Mouse (Mus musculus): Measurements from ENCODE around the gene 4930438A08Rik.

The 4930438A08Rik gene

GRCm38 (mm10) chr11:58323570-58324340 lies 49.2 kb downstream of the 4930438A08Rik start:
- no peak for DNase-seq (ENCODE audit: low read depth, low spot score)

- no peak for DNase-seq (ENCODE audit: low read depth, low spot score)
These were observed 50.1 kb downstream of the 4930438A08Rik start for GRCm38 (mm10) chr11:58324614-58325229.

GRCm38 (mm10) chr11:58326781-58327180 lies 52.2 kb downstream of the 4930438A08Rik start:
- no peak for DNase-seq (ENCODE audit: low read depth, low spot score)

GRCm38 (mm10) chr11:58329906-58330275 lies 55.3 kb downstream of the 4930438A08Rik start:
- DNase-seq (ENCODE audit: low read depth, low spot score) = no peak

GRCm38 (mm10) chr11:58330276-58331148 lies 55.9 kb downstream of the 4930438A08Rik start, which contains the start of the genes Zfp672 and Sh3bp5l:
TSS of gene Zfp672 (minus strand) at chr11:58330339.
TSS of gene Sh3bp5l (plus strand) at chr11:58330724.
- DNase-seq (ENCODE audit: low read depth, low spot score) = peak; percentile 94

- no peak for DNase-seq (ENCODE audit: low read depth, low spot score)
These were observed 56.5 kb downstream of the 4930438A08Rik start for GRCm38 (mm10) chr11:58331149-58331495.

- DNase-seq (ENCODE audit: low read depth, low spot score) = no peak
These were observed 56.9 kb downstream of the 4930438A08Rik start for GRCm38 (mm10) chr11:58331546-58331945.

- DNase-seq (ENCODE audit: low read depth, low spot score) = no peak
These were observed 60.1 kb downstream of the 4930438A08Rik start for GRCm38 (mm10) chr11:58334746-58335145.

Measured in brain, embryonic 18.5 days (tissue).